Mouse (Mus musculus): ENCODE results near the gene Bend4. TPM values are rescaled to one million over a fixed set of nuclear protein-coding genes. Genes with fewer than 3 reads are reported as not detected.

Gene Bend4
- total and polyA plus RNA-seq, 2 experiments from 2014 or later: 5.0 to 11.5 TPM

GRCm38 (mm10) chr5:67381690-67382089 is 46.4 kb downstream of the Bend4 start:
- WGBS: 53% methylated on average over 2 of the region's 2 CpGs
- DNase-seq (no peak), ATAC-seq (no peak)
- H3K9me3 ChIP-seq (ENCODE audit: low read length): no peaks in the 10 kb centered on the region
- H3K27ac ChIP-seq (ENCODE audit: low read depth, low read length): no peak overlapping the region
- no peak for TF ChIP-seq CTCF (IDR thresholded peaks at IDR 0.05; ENCODE audit: low read depth)
- no peak overlapping the region for H3K4me2 ChIP-seq (ENCODE audit: low read depth)
- no peak overlapping the region for H3K4me3 ChIP-seq (ENCODE audit: low read depth, low read length)
- no peaks in the 10 kb centered on the region for H3K27me3 ChIP-seq (ENCODE audit: insufficient read depth, low read length)
- no peaks in the 10 kb centered on the region for H3K4me1 ChIP-seq (ENCODE audit: insufficient read depth)
- H3K9ac ChIP-seq: no peak overlapping the region
- no peaks in the 10 kb centered on the region for H3K36me3 ChIP-seq (ENCODE audit: insufficient read depth)

GRCm38 (mm10) chr5:67377044-67377621 is 51.0 kb downstream of the Bend4 start:
- DNase-seq (no peak), ATAC-seq (no peak)
- 91% methylated on average over 8 of the region's 8 CpGs for WGBS
- no peak overlapping the region for H3K27ac ChIP-seq (ENCODE audit: low read depth, low read length)
- H3K36me3 ChIP-seq (ENCODE audit: insufficient read depth): no peaks in the 10 kb centered on the region
- no peaks in the 10 kb centered on the region for H3K4me1 ChIP-seq (ENCODE audit: insufficient read depth)
- no peak overlapping the region for H3K4me2 ChIP-seq (ENCODE audit: low read depth)
- H3K9me3 ChIP-seq (ENCODE audit: low read length): no peaks in the 10 kb centered on the region
- H3K27me3 ChIP-seq (ENCODE audit: insufficient read depth, low read length): no peaks in the 10 kb centered on the region
- no peak overlapping the region for H3K9ac ChIP-seq
- TF ChIP-seq CTCF (IDR thresholded peaks at IDR 0.05; ENCODE audit: low read depth): no peak
- no peak overlapping the region for H3K4me3 ChIP-seq (ENCODE audit: low read depth, low read length)

- H3K4me3 ChIP-seq (ENCODE audit: low read depth, low read length): no peak overlapping the region
- H3K27me3 ChIP-seq (ENCODE audit: insufficient read depth, low read length): no peaks in the 10 kb centered on the region
- H3K4me1 ChIP-seq (ENCODE audit: insufficient read depth): no peaks in the 10 kb centered on the region
- no peaks in the 10 kb centered on the region for H3K36me3 ChIP-seq (ENCODE audit: insufficient read depth)
- no peak overlapping the region for H3K9ac ChIP-seq
- H3K9me3 ChIP-seq (ENCODE audit: low read length): no peaks in the 10 kb centered on the region
- no peak overlapping the region for H3K27ac ChIP-seq (ENCODE audit: low read depth, low read length)
- no peak for ATAC-seq
- TF ChIP-seq CTCF (IDR thresholded peaks at IDR 0.05; ENCODE audit: low read depth): no peak
- 88% methylated on average over 2 of the region's 2 CpGs for WGBS
- no peak overlapping the region for H3K4me2 ChIP-seq (ENCODE audit: low read depth)
- DNase-seq: no peak
Observed at GRCm38 (mm10) chr5:67362931-67363330, 65.2 kb downstream of the Bend4 start.

GRCm38 (mm10) chr5:67362316-67362715 is 65.8 kb downstream of the Bend4 start:
- no peak for ATAC-seq
- no peaks in the 10 kb centered on the region for H3K9me3 ChIP-seq (ENCODE audit: low read length)
- H3K36me3 ChIP-seq (ENCODE audit: insufficient read depth): no peaks in the 10 kb centered on the region
- H3K4me3 ChIP-seq (ENCODE audit: low read depth, low read length): no peak overlapping the region
- no peak overlapping the region for H3K9ac ChIP-seq
- no peak overlapping the region for H3K27ac ChIP-seq (ENCODE audit: low read depth, low read length)
- H3K4me1 ChIP-seq (ENCODE audit: insufficient read depth): no peaks in the 10 kb centered on the region
- H3K27me3 ChIP-seq (ENCODE audit: insufficient read depth, low read length): no peaks in the 10 kb centered on the region
- no peak overlapping the region for H3K4me2 ChIP-seq (ENCODE audit: low read depth)
- WGBS: 86% methylated on average over 10 of the region's 10 CpGs
- no peak for TF ChIP-seq CTCF (IDR thresholded peaks at IDR 0.05; ENCODE audit: low read depth)
- no peak for DNase-seq

GRCm38 (mm10) chr5:67348949-67349348 is 79.2 kb downstream of the Bend4 start:
- H3K4me2 ChIP-seq (ENCODE audit: low read depth): no peak overlapping the region
- no peak overlapping the region for H3K9ac ChIP-seq
- H3K4me1 ChIP-seq (ENCODE audit: insufficient read depth): no peaks in the 10 kb centered on the region
- WGBS: 70% methylated on average over 10 of the region's 10 CpGs
- peaks cover 52% of the 10 kb centered on the region for H3K36me3 ChIP-seq (ENCODE audit: insufficient read depth)
- no peak for TF ChIP-seq CTCF (IDR thresholded peaks at IDR 0.05; ENCODE audit: low read depth)
- no peak overlapping the region for H3K4me3 ChIP-seq (ENCODE audit: low read depth, low read length)
- ATAC-seq (peak; percentile 45; the same call in 1 of the 2 replicates), DNase-seq (no peak)
- no peak overlapping the region for H3K27ac ChIP-seq (ENCODE audit: low read depth, low read length)
- no peaks in the 10 kb centered on the region for H3K27me3 ChIP-seq (ENCODE audit: insufficient read depth, low read length)
- H3K9me3 ChIP-seq (ENCODE audit: low read length): no peaks in the 10 kb centered on the region

GRCm38 (mm10) chr5:67347060-67347459 is 81.0 kb downstream of the Bend4 start:
- peaks cover 59% of the 10 kb centered on the region for H3K36me3 ChIP-seq (ENCODE audit: insufficient read depth)

More at GRCm38 (mm10) chr5:67347060-67347459, 81.0 kb downstream of the Bend4 start:
- H3K9me3 ChIP-seq (ENCODE audit: low read length): no peaks in the 10 kb centered on the region
- no peaks in the 10 kb centered on the region for H3K4me1 ChIP-seq (ENCODE audit: insufficient read depth)
- H3K4me2 ChIP-seq (ENCODE audit: low read depth): no peak overlapping the region
- no peak overlapping the region for H3K9ac ChIP-seq
- ATAC-seq (no peak), DNase-seq (no peak)
- 92% methylated on average over 2 of the region's 2 CpGs for WGBS
- no peaks in the 10 kb centered on the region for H3K27me3 ChIP-seq (ENCODE audit: insufficient read depth, low read length)
- no peak overlapping the region for H3K4me3 ChIP-seq (ENCODE audit: low read depth, low read length)
- no peak overlapping the region for H3K27ac ChIP-seq (ENCODE audit: low read depth, low read length)
- TF ChIP-seq CTCF (IDR thresholded peaks at IDR 0.05; ENCODE audit: low read depth): no peak

Other genes with a start within 250 kb of the Bend4 start
- gene Tmem33, start 167.7 kb downstream of the Bend4 start, total RNA-seq (2014; rRNA removed): 58.7 and 73.1 TPM in 2 replicates
- 45.0 and 52.5 TPM in 2 replicates for gene Tmem33, start 167.7 kb downstream of the Bend4 start, polyA plus RNA-seq (2015; fragmentation: Nextera tagmentation; extraction: Ambion mirVana)
- gene Slc30a9, start 121.4 kb downstream of the Bend4 start, total RNA-seq (2014; rRNA removed): 83.2 and 102 TPM in 2 replicates
- 128 and 167 TPM in 2 replicates for gene Slc30a9, start 121.4 kb downstream of the Bend4 start, polyA plus RNA-seq (2015; fragmentation: Nextera tagmentation; extraction: Ambion mirVana)
- gene Shisa3, start 179.6 kb upstream of the Bend4 start, total RNA-seq (2014; rRNA removed): 1.4 and 1.9 TPM in 2 replicates
- 0.62 and 0.65 TPM in 2 replicates for gene Shisa3, start 179.6 kb upstream of the Bend4 start, polyA plus RNA-seq (2015; fragmentation: Nextera tagmentation; extraction: Ambion mirVana)